Mouse (Mus musculus): ENCODE measurements around the gene Grsf1. TPM values are rescaled to one million over a fixed set of nuclear protein-coding genes. Genes with fewer than 3 reads are reported as not detected.

The Grsf1 gene
- polyA plus RNA-seq (2012; ENCODE audit: insufficient read depth, low replicate concordance), result 15.9 and 41.9 TPM in 2 replicates

- Histone ChIP-seq H3K4me1 (peaks cover 24% of the 10 kb centered on the region), H3K27me3 (replicated peaks) (peaks cover 2% of the 10 kb centered on the region), H3K36me3 (replicated peaks; ENCODE audit: low read length) (peaks cover 28% of the 10 kb centered on the region), H3K9me3 (no peaks in the 10 kb centered on the region), H3K4me3 (replicated peaks) (peak within 1 kb of the TSS; percentile 96)
- TF ChIP-seq FLI1 (IDR thresholded peaks at IDR 0.05; ENCODE audit: low read length) (no peak), GATA1 (IDR thresholded peaks at IDR 0.05; ENCODE audit: borderline replicate concordance, low read length) (no peak)
These were observed at the start of gene Grsf1 for GRCm38 (mm10) chr5:88675443-88676387. TSS of gene Grsf1 (minus strand) at chr5:88676171.

- H3K4me3 ChIP-seq (replicated peaks), result peak overlapping the region; percentile 97
- H3K9me3 ChIP-seq, result no peaks in the 10 kb centered on the region
- H3K27me3 ChIP-seq (replicated peaks), result no peaks in the 10 kb centered on the region
- H3K36me3 ChIP-seq (replicated peaks; ENCODE audit: low read length), result peaks cover 55% of the 10 kb centered on the region
- TF ChIP-seq FLI1 (IDR thresholded peaks at IDR 0.05; ENCODE audit: low read length) (no peak), GATA1 (IDR thresholded peaks at IDR 0.05; ENCODE audit: borderline replicate concordance, low read length) (peak; percentile 64; the same call in 1 of the 3 replicates)
- H3K4me1 ChIP-seq, result peaks cover 44% of the 10 kb centered on the region
These were observed 48.1 kb upstream of the Grsf1 start for GRCm38 (mm10) chr5:88724030-88724429.

DNA sequence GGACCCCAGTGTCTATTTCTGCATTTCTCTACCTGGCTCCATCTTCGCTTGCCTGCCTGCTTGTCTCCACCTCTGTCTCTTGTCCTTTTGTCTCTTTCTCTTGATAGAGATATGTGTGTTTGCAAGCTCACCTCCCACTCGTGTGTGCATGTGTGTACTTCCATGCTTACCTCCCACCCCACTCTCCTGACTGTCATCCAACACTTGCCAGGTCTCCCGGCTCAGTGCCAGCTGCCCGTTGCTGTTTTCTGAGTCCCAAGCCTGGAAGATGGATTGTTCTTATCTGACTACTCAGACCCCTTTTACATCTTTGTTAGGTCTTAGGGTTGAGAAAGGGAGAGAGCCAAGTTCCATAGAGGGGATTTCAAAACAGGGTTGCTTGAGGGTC is 46.2 kb upstream of the Grsf1 start:
- TF ChIP-seq GATA1 (IDR thresholded peaks at IDR 0.05; ENCODE audit: borderline replicate concordance, low read length), result no peak
- no peak for TF ChIP-seq FLI1 (IDR thresholded peaks at IDR 0.05; ENCODE audit: low read length)
- Histone ChIP-seq H3K27me3 (replicated peaks) (no peaks in the 10 kb centered on the region), H3K36me3 (replicated peaks; ENCODE audit: low read length) (peaks cover 41% of the 10 kb centered on the region), H3K4me1 (peaks cover 27% of the 10 kb centered on the region), H3K9me3 (no peaks in the 10 kb centered on the region), H3K4me3 (replicated peaks) (peak overlapping the region; percentile 97)

DNA sequence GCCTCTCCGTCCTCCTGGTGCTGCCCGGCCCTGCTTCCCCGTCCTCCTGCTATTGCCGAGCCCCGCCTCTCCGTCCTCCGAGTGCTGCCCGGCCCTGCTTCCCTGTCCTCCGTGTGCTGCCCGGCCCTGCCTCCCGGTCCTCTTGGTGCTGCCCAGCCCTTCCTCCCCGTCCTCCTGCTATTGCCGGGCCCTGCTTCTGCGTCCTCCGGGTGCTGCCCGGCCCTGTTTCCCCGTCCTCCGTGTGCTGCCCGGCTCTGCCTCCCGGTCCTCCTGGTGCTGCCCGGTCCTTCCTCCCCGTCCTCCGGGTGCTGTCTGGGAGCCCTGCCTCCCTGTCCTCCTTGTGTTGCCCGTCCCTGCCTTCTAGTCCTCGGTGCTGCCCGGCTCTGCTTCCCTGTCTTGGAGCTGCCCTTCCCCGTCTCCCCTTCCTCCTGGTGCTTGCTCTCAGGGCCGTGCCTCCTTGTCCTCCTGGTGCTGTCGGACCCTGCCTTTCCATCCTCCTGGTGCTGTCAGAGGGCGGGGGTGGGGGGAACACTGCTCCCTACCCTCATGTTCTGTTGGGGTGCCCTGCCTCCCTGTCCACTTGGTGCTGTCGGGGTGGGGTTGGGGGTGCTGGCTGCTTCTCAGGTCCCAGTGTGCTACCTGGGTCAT is 45.7 kb upstream of the Grsf1 start:
- peaks cover 38% of the 10 kb centered on the region for H3K36me3 ChIP-seq (replicated peaks; ENCODE audit: low read length)
- no peaks in the 10 kb centered on the region for H3K9me3 ChIP-seq
- peaks cover 23% of the 10 kb centered on the region for H3K4me1 ChIP-seq
- H3K4me3 ChIP-seq (replicated peaks), result peak overlapping the region; percentile 97
- no peak for TF ChIP-seq GATA1 (IDR thresholded peaks at IDR 0.05; ENCODE audit: borderline replicate concordance, low read length)
- TF ChIP-seq FLI1 (IDR thresholded peaks at IDR 0.05; ENCODE audit: low read length), result no peak
- no peaks in the 10 kb centered on the region for H3K27me3 ChIP-seq (replicated peaks)

GRCm38 (mm10) chr5:88721003-88721475 is 45.1 kb upstream of the Grsf1 start:
- H3K27me3 ChIP-seq (replicated peaks), result no peaks in the 10 kb centered on the region
- peaks cover 36% of the 10 kb centered on the region for H3K36me3 ChIP-seq (replicated peaks; ENCODE audit: low read length)
- peak overlapping the region; percentile 97 for H3K4me3 ChIP-seq (replicated peaks)
- H3K9me3 ChIP-seq, result no peaks in the 10 kb centered on the region
- TF ChIP-seq FLI1 (IDR thresholded peaks at IDR 0.05; ENCODE audit: low read length), result no peak
- no peak for TF ChIP-seq GATA1 (IDR thresholded peaks at IDR 0.05; ENCODE audit: borderline replicate concordance, low read length)
- peaks cover 24% of the 10 kb centered on the region for H3K4me1 ChIP-seq

- no peaks in the 10 kb centered on the region for H3K9me3 ChIP-seq
- H3K4me3 ChIP-seq (replicated peaks), result peak within 1 kb of the TSS; percentile 97
- H3K4me1 ChIP-seq, result peaks cover 24% of the 10 kb centered on the region
- no peak for TF ChIP-seq GATA1 (IDR thresholded peaks at IDR 0.05; ENCODE audit: borderline replicate concordance, low read length)
- TF ChIP-seq FLI1 (IDR thresholded peaks at IDR 0.05; ENCODE audit: low read length), result no peak
- H3K36me3 ChIP-seq (replicated peaks; ENCODE audit: low read length), result peaks cover 30% of the 10 kb centered on the region
- no peaks in the 10 kb centered on the region for H3K27me3 ChIP-seq (replicated peaks)
These were observed 44.4 kb upstream of the Grsf1 start, which contains the start of gene Mob1b for GRCm38 (mm10) chr5:88720116-88721002. TSS of gene Mob1b (plus strand) at chr5:88720855.

GRCm38 (mm10) chr5:88716983-88717382 is 41.0 kb upstream of the Grsf1 start:
- Histone ChIP-seq H3K36me3 (replicated peaks; ENCODE audit: low read length) (peaks cover 5% of the 10 kb centered on the region), H3K9me3 (no peaks in the 10 kb centered on the region), H3K4me1 (peaks cover 33% of the 10 kb centered on the region), H3K4me3 (replicated peaks) (no peak overlapping the region), H3K27me3 (replicated peaks) (no peaks in the 10 kb centered on the region)
- no peak for TF ChIP-seq FLI1 (IDR thresholded peaks at IDR 0.05; ENCODE audit: low read length)
- TF ChIP-seq GATA1 (IDR thresholded peaks at IDR 0.05; ENCODE audit: borderline replicate concordance, low read length), result no peak

GRCm38 (mm10) chr5:88712328-88712727 is 36.4 kb upstream of the Grsf1 start:
- H3K4me1 ChIP-seq, result peaks cover 37% of the 10 kb centered on the region
- peaks cover 8% of the 10 kb centered on the region; the same call in 1 of the 2 replicates for H3K9me3 ChIP-seq
- H3K36me3 ChIP-seq (replicated peaks; ENCODE audit: low read length), result no peaks in the 10 kb centered on the region
- TF ChIP-seq FLI1 (IDR thresholded peaks at IDR 0.05; ENCODE audit: low read length) (no peak), GATA1 (IDR thresholded peaks at IDR 0.05; ENCODE audit: borderline replicate concordance, low read length) (no peak)
- no peak overlapping the region for H3K4me3 ChIP-seq (replicated peaks)
- H3K27me3 ChIP-seq (replicated peaks), result no peaks in the 10 kb centered on the region

Data from megakaryocyte, embryonic 14.5 days (primary cell).